Mouse (Mus musculus) lung, embryonic 16.5 days (tissue): Measurements from ENCODE around the gene Ndufa9. TPM values are rescaled to one million over a fixed set of nuclear protein-coding genes. Genes with fewer than 3 reads are reported as not detected.

ENCODE experiments used
- ATAC-seq: fragments of 200-750 bp; cut with Nextera tagmentation; 2 replicates; pipeline ENCODE4 v1.8.0; 2017; ENCODE audit warnings: low read depth, mild to moderate bottlenecking, moderate library complexity
- H3K27ac ChIP-seq: fragments of 300-500 bp; sonication (generic); 2 replicates; pipeline ENCODE4 v1.5.1; 2014; ENCODE audit warnings: mild to moderate bottlenecking, control low read depth, low read length
- H3K27me3 ChIP-seq: fragments of 300-500 bp; sonication (generic); 2 replicates; pipeline ENCODE4 v1.6.1; 2014; ENCODE audit warnings: low read depth, low read length, mixed read lengths; ENCODE audit not compliant: control insufficient read depth, insufficient read depth
- H3K36me3 ChIP-seq: fragments of 300-500 bp; sonication (generic); 2 replicates; pipeline ENCODE4 v1.6.1; 2014; ENCODE audit warnings: low read length; ENCODE audit not compliant: control insufficient read depth, insufficient read depth
- H3K4me1 ChIP-seq: fragments of 300-500 bp; sonication (generic); replicated peaks from 2 replicates; pipeline ENCODE4 v1.6.1; 2014; ENCODE audit warnings: low read length, mixed read lengths; ENCODE audit not compliant: control insufficient read depth, insufficient read depth
- H3K4me2 ChIP-seq: fragments of 300-500 bp; sonication (generic); 2 replicates; pipeline ENCODE4 v1.6.1; 2014; ENCODE audit warnings: low read depth, low read length, control low read depth
- H3K4me3 ChIP-seq: fragments of 300-500 bp; sonication (generic); 2 replicates; pipeline ENCODE4 v1.5.1; 2014; ENCODE audit warnings: mild to moderate bottlenecking, low read length, control low read depth
- H3K9ac ChIP-seq: fragments of 300-500 bp; sonication (generic); 2 replicates; pipeline ENCODE4 v1.6.1; 2014; ENCODE audit warnings: low read length, control low read depth
- H3K9me3 ChIP-seq: fragments of 300-500 bp; sonication (generic); 2 replicates; pipeline ENCODE4 v1.6.1; 2016; ENCODE audit warnings: low read length; ENCODE audit not compliant: control insufficient read depth
- WGBS: fragments of 180-500 bp; shearing (Covaris S2); extraction: QIAGEN DNeasy Blood & Tissue Kit; methylation state at CpG from one replicate; pipeline ENCODE4 v1.1.7; 2014; 5-methylcytosine and 5-hydroxymethylcytosine counted together
- polyA plus RNA-seq: library from polyadenylated mRNA; unstranded; fragments of >200 nt; fragmentation: Nextera tagmentation; extraction: Ambion mirVana; gene quantifications from 2 replicates; pipeline ENCODE4 v1.2.1, GENCODE M21; 2015

Ndufa9 gene
- polyA plus RNA-seq, 1 experiment from 2014 or later, result 197 TPM

GRCm38 (mm10) chr6:126783056-126783455 lies 65.9 kb downstream of the Ndufa9 start:
- H3K4me1 ChIP-seq, result no peaks in the 10 kb centered on the region
- no peak overlapping the region for H3K9ac ChIP-seq
- ATAC-seq, result no peak
- H3K9me3 ChIP-seq, result no peaks in the 10 kb centered on the region
- WGBS, result 77% methylated on average over 1 of the region's 1 CpGs
- no peaks in the 10 kb centered on the region for H3K36me3 ChIP-seq
- H3K4me3 ChIP-seq, result no peak overlapping the region
- no peaks in the 10 kb centered on the region for H3K27me3 ChIP-seq
- H3K4me2 ChIP-seq, result no peak overlapping the region
- no peak overlapping the region for H3K27ac ChIP-seq

GRCm38 (mm10) chr6:126777889-126778288 lies 71.0 kb downstream of the Ndufa9 start:
- ATAC-seq, result no peak
- WGBS, result 36% methylated on average over 6 of the region's 6 CpGs
- Histone ChIP-seq H3K9ac (no peak overlapping the region), H3K4me2 (no peak overlapping the region), H3K4me3 (no peak overlapping the region), H3K27ac (no peak overlapping the region), H3K9me3 (no peaks in the 10 kb centered on the region), H3K4me1 (no peaks in the 10 kb centered on the region), H3K27me3 (no peaks in the 10 kb centered on the region), H3K36me3 (no peaks in the 10 kb centered on the region)

DNA sequence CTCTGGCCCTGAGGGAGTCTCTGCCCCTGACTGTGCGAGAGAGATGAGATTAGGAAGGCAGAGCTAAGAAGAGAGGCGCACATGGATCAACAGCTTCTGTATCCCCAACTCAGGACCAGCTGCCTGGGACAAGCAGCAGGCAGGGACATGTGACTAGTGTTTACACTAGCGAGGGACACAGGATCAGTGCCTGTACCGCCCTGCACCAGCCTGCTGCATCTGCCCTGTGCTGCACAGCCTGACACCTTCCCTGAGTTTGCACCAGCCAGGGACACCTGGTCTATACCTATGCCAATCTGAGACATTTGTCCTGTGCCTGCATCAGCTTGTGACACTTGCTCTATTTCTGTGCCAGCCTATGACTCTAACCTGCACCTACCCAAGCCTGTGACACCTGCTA lies 75.1 kb downstream of the Ndufa9 start:
- WGBS, result 35% methylated on average over 4 of the region's 4 CpGs
- Histone ChIP-seq H3K27ac (no peak overlapping the region), H3K4me3 (no peak overlapping the region), H3K36me3 (no peaks in the 10 kb centered on the region), H3K4me2 (no peak overlapping the region), H3K4me1 (no peaks in the 10 kb centered on the region; the same call in 1 of the 2 replicates), H3K27me3 (no peaks in the 10 kb centered on the region), H3K9me3 (no peaks in the 10 kb centered on the region), H3K9ac (no peak overlapping the region)
- no peak for ATAC-seq

DNA sequence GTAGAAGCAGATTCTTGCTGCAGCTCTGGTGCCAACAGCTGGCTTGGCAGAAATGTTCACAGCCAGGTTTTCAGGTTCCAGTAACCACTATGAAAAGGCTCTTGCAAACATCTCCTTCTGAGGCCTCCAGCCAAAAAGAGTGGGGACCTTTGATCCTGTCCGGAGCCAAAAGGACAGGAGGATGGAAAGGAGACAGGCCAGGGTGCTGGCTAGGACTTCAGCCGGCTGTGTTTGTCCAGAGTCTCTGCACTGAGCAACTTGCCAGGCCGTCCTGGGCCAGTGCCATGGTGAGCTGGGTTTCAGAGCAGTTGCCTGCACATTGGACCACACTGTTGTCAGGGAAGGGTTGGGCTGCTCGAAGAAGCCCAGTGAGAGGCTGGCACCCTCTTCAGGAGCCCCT lies 76.6 kb downstream of the Ndufa9 start:
- WGBS, result 48% methylated on average over 4 of the region's 4 CpGs
- H3K27me3 ChIP-seq, result no peaks in the 10 kb centered on the region
- no peaks in the 10 kb centered on the region for H3K9me3 ChIP-seq
- no peak overlapping the region for H3K4me3 ChIP-seq
- H3K4me2 ChIP-seq, result no peak overlapping the region
- ATAC-seq, result no peak
- H3K36me3 ChIP-seq, result no peaks in the 10 kb centered on the region
- no peak overlapping the region for H3K27ac ChIP-seq
- H3K4me1 ChIP-seq, result no peaks in the 10 kb centered on the region; the same call in 1 of the 2 replicates
- H3K9ac ChIP-seq, result no peak overlapping the region

Other genes starting within 250 kb of the Ndufa9 start
- gene Kcna1, start 202.8 kb downstream of the Ndufa9 start, polyA plus RNA-seq, result 0.11 and 0.14 TPM in 2 replicates
- gene Kcna6, start 108.5 kb downstream of the Ndufa9 start, polyA plus RNA-seq, result 1.6 TPM in 2 replicates
- not detected in 2 replicates for gene Akap3, start 4.0 kb upstream of the Ndufa9 start, polyA plus RNA-seq
- 0.19 and 0.21 TPM in 2 replicates for gene Dyrk4, start 72.7 kb upstream of the Ndufa9 start, polyA plus RNA-seq
- 61.1 and 64.9 TPM in 2 replicates for gene Rad51ap1, start 90.5 kb upstream of the Ndufa9 start, polyA plus RNA-seq
- gene D6Wsu163e, start 90.8 kb upstream of the Ndufa9 start, polyA plus RNA-seq, result 19.4 and 20.1 TPM in 2 replicates
- gene Fgf6, start 166.4 kb upstream of the Ndufa9 start, polyA plus RNA-seq, result 0.04 and 0.09 TPM in 2 replicates
- not detected in 2 replicates for gene Fgf23, start 223.8 kb upstream of the Ndufa9 start, polyA plus RNA-seq